ENCODE assay signal across 17 mouse cellular contexts in the genomic region with DNA sequence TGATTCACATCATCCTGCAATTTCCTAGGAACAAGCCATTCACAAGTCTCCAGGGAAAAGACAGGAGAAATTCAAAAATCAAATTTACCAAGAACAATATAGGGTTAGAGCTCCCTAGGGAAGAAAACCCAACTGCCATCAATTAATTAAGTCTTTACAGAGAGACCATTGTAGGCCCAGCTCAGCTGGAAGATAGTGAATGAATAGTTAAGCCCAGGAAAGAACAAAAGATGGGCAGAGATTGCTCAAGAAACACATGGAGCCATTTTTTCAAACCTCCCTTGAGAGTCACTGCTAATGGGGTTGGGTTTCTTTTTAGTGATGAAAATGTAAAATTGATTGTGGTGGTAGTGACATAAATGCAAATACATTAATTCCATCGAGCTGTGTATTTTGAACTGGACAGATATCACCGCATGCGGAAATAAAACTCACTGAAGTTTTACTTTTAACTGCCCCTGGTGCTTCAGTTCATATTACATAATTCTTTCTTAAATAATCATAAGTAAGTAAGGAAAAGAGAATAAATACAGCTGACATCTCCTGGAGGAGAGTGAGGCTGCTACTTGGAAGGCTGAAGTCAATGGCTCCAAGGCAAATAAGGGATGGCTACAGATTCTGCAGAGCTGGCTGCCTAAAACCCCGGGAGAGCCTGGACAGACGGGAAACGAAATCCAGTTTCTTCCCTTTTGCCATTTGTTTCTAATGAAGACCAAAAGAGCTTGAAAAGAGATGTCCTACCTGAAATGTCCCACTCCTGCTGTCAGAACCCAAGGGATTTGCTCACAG.
DNase-seq lines count a peak whose midpoint lies in the region; ATAC-seq and TF ChIP-seq lines count a peak whose summit lies in the region.
"Had no signal": no experiment of that assay in that cellular context is flagged by ENCODE, and none has a peak within 500 bp of the region (broad histone marks: within the 10 kb centered on the region; RNA-seq: fewer than 3 reads in every experiment).

No protein-coding gene starts in this region.

- no peak overlapping the region for H3K4me3 ChIP-seq in forebrain, embryonic 12.5 days (replicated peaks)
- H3K4me3 ChIP-seq in forebrain, embryonic 15.5 days = no peak overlapping the region
- H3K4me3 ChIP-seq in forebrain, embryonic 14.5 days (ENCODE audit: low read depth, low read length) = no peak overlapping the region
- no peak overlapping the region for H3K4me3 ChIP-seq in midbrain, embryonic 13.5 days (replicated peaks)
- no peak overlapping the region for H3K4me3 ChIP-seq in stomach, postnatal 0 days (ENCODE audit: low read depth, low read length)
- H3K4me3 ChIP-seq: kidney, embryonic 15.5 days; lung, embryonic 15.5 days had no signal

- no peak overlapping the region for H3K4me2 ChIP-seq in forebrain, embryonic 12.5 days
- no peak overlapping the region for H3K4me2 ChIP-seq in forebrain, embryonic 15.5 days (replicated peaks)
- no peak overlapping the region for H3K4me2 ChIP-seq in forebrain, embryonic 14.5 days (ENCODE audit: low read length)
- H3K4me2 ChIP-seq in midbrain, embryonic 13.5 days (replicated peaks) = no peak overlapping the region
- H3K4me2 ChIP-seq in stomach, postnatal 0 days (replicated peaks; ENCODE audit: low read depth) = no peak overlapping the region
- H3K4me2 ChIP-seq: kidney, embryonic 15.5 days; lung, embryonic 15.5 days had no signal

- H3K9me3 ChIP-seq in forebrain, embryonic 12.5 days = no peaks in the 10 kb centered on the region
- no peaks in the 10 kb centered on the region for H3K9me3 ChIP-seq in forebrain, embryonic 15.5 days
- H3K9me3 ChIP-seq in forebrain, embryonic 14.5 days (replicated peaks; ENCODE audit: control insufficient read depth, low read length) = no peaks in the 10 kb centered on the region
- H3K9me3 ChIP-seq in midbrain, embryonic 13.5 days = no peaks in the 10 kb centered on the region
- H3K9me3 ChIP-seq in stomach, postnatal 0 days (ENCODE audit: control insufficient read depth, low read length) = no peaks in the 10 kb centered on the region
- H3K9me3 ChIP-seq: kidney, embryonic 15.5 days; lung, embryonic 15.5 days had no signal

- TF ChIP-seq EP300 in stomach, postnatal 0 days (optimal IDR thresholded peaks at IDR 0.05) = no peak

- no peak overlapping the region for H3K9ac ChIP-seq in forebrain, embryonic 12.5 days
- no peak overlapping the region for H3K9ac ChIP-seq in forebrain, embryonic 15.5 days (replicated peaks)
- no peak overlapping the region for H3K9ac ChIP-seq in forebrain, embryonic 14.5 days (ENCODE audit: low read length)
- H3K9ac ChIP-seq in midbrain, embryonic 13.5 days (replicated peaks) = no peak overlapping the region
- no peak overlapping the region for H3K9ac ChIP-seq in stomach, postnatal 0 days (ENCODE audit: low read length)
- H3K9ac ChIP-seq: kidney, embryonic 15.5 days; lung, embryonic 15.5 days had no signal

- peak; percentile 87 for ATAC-seq in forebrain, embryonic 12.5 days (ENCODE audit: low FRiP score)
- no peak for ATAC-seq in forebrain, embryonic 15.5 days (replicated peaks)
- ATAC-seq in forebrain, embryonic 14.5 days = peak; percentile 81
- ATAC-seq in midbrain, embryonic 13.5 days = peak; percentile 83
- ATAC-seq in stomach, postnatal 0 days (ENCODE audit: low FRiP score, low TSS enrichment) = no peak

- H3K27ac ChIP-seq in forebrain, embryonic 12.5 days = no peak overlapping the region
- H3K27ac ChIP-seq in forebrain, embryonic 15.5 days (replicated peaks) = no peak overlapping the region
- no peak overlapping the region for H3K27ac ChIP-seq in forebrain, embryonic 14.5 days (ENCODE audit: low read depth, low read length)
- peak overlapping the region; percentile 68 for H3K27ac ChIP-seq in midbrain, embryonic 13.5 days
- no peak overlapping the region for H3K27ac ChIP-seq in stomach, postnatal 0 days (replicated peaks)
- H3K27ac ChIP-seq: lung, embryonic 15.5 days had no signal

- 32% methylated on average over 6 of the region's 6 CpGs for WGBS in forebrain, embryonic 12.5 days
- 27% methylated on average over 6 of the region's 6 CpGs for WGBS in forebrain, embryonic 15.5 days
- WGBS in forebrain, embryonic 14.5 days = 30% methylated on average over 6 of the region's 6 CpGs
- 26% methylated on average over 6 of the region's 6 CpGs for WGBS in midbrain, embryonic 13.5 days
- WGBS in stomach, postnatal 0 days = 81% methylated on average over 6 of the region's 6 CpGs

- TF ChIP-seq CTCF in stomach, postnatal 0 days (IDR thresholded peaks at IDR 0.05; ENCODE audit: low read depth) = no peak

- no peaks in the 10 kb centered on the region for H3K27me3 ChIP-seq in forebrain, embryonic 12.5 days
- no peaks in the 10 kb centered on the region for H3K27me3 ChIP-seq in forebrain, embryonic 15.5 days
- H3K27me3 ChIP-seq in forebrain, embryonic 14.5 days (replicated peaks; ENCODE audit: control insufficient read depth, insufficient read depth, low read length) = no peaks in the 10 kb centered on the region
- H3K27me3 ChIP-seq in midbrain, embryonic 13.5 days = no peaks in the 10 kb centered on the region
- H3K27me3 ChIP-seq in stomach, postnatal 0 days (ENCODE audit: control insufficient read depth, insufficient read depth, low read length) = no peaks in the 10 kb centered on the region
- H3K27me3 ChIP-seq: kidney, embryonic 15.5 days; lung, embryonic 15.5 days had no signal

- peaks cover 21% of the 10 kb centered on the region for H3K4me1 ChIP-seq in forebrain, embryonic 12.5 days
- H3K4me1 ChIP-seq in forebrain, embryonic 15.5 days = peaks cover 23% of the 10 kb centered on the region
- peaks cover 8% of the 10 kb centered on the region; the same call in 1 of the 2 replicates for H3K4me1 ChIP-seq in forebrain, embryonic 14.5 days (ENCODE audit: control insufficient read depth, insufficient read depth, low read length)
- peaks cover 25% of the 10 kb centered on the region for H3K4me1 ChIP-seq in midbrain, embryonic 13.5 days (replicated peaks)
- no peaks in the 10 kb centered on the region for H3K4me1 ChIP-seq in stomach, postnatal 0 days (replicated peaks; ENCODE audit: control insufficient read depth, insufficient read depth)
- H3K4me1 ChIP-seq: kidney, embryonic 15.5 days; lung, embryonic 15.5 days had no signal

- DNase-seq in Muller cell, postnatal 12 days (ENCODE audit: inconsistent ontology term) = peak; percentile 80
- peak; percentile 77 for DNase-seq in forebrain, embryonic 14.5 days (ENCODE audit: low spot score)
- DNase-seq in lung, postnatal 14 days = no peak
- DNase-seq in natural killer cell, adult 2 months (ENCODE audit: low spot score in 2 of 2) = no peak
- DNase-seq in stomach, postnatal 0 days (ENCODE audit: low spot score) = no peak
- DNase-seq: adrenal gland, adult 2 months; B cell, adult 2 months; cerebellum, postnatal 25 days; heart, adult 11 months; heart, postnatal 36 days; liver; thymus, postnatal 25 days had no signal

- H3K36me3 ChIP-seq in forebrain, embryonic 12.5 days (replicated peaks) = no peaks in the 10 kb centered on the region
- H3K36me3 ChIP-seq in forebrain, embryonic 15.5 days = no peaks in the 10 kb centered on the region
- H3K36me3 ChIP-seq in forebrain, embryonic 14.5 days (ENCODE audit: control insufficient read depth, insufficient read depth, low read length) = no peaks in the 10 kb centered on the region
- no peaks in the 10 kb centered on the region for H3K36me3 ChIP-seq in midbrain, embryonic 13.5 days
- no peaks in the 10 kb centered on the region for H3K36me3 ChIP-seq in stomach, postnatal 0 days (ENCODE audit: control insufficient read depth, insufficient read depth, low read length)
- H3K36me3 ChIP-seq: kidney, embryonic 15.5 days; lung, embryonic 15.5 days had no signal

Comparison
In these comparisons a context has a peak if more than half of its experiments do, and no peak if none do; other contexts are left out.
1. ATAC-seq: peak in forebrain, embryonic 12.5 days (single experiment), forebrain, embryonic 14.5 days (single experiment) and midbrain, embryonic 13.5 days (single experiment); none in forebrain, embryonic 15.5 days (single experiment) and stomach, postnatal 0 days (single experiment).
2. DNase-seq: peak in Muller cell, postnatal 12 days (single experiment) and forebrain, embryonic 14.5 days (single experiment); none in lung, postnatal 14 days (single experiment), natural killer cell, adult 2 months (0 of 2) and stomach, postnatal 0 days (single experiment).